Mouse (Mus musculus): Measurements from ENCODE around the gene Dsp. TPM values are rescaled to one million over a fixed set of nuclear protein-coding genes. Genes with fewer than 3 reads are reported as not detected.

Dsp gene
- polyA plus RNA-seq (2012; rRNA removed; ENCODE audit: low replicate concordance): 0.27 and 5.3 TPM in 2 replicates

GRCm38 (mm10) chr13:38151069-38151588 is at the start of gene Dsp:
Dsp (plus strand) TSS chr13:38151294.

GRCm38 (mm10) chr13:38204702-38205482 is 53.8 kb downstream of the Dsp start, which contains the start of gene Snrnp48:
Snrnp48 (plus strand) TSS chr13:38204938.

Other genes with a start within 250 kb of the Dsp start
- 8.9 and 12.7 TPM in 2 replicates for gene Ssr1, start 157.1 kb upstream of the Dsp start, polyA plus RNA-seq (2012; rRNA removed; ENCODE audit: low replicate concordance)
- 10.5 and 26.2 TPM in 2 replicates for gene Riok1, start 114.3 kb upstream of the Dsp start, polyA plus RNA-seq (2012; rRNA removed; ENCODE audit: low replicate concordance)
- 0.12 and 0.29 TPM in 2 replicates for gene Cage1, start 114.2 kb upstream of the Dsp start, polyA plus RNA-seq (2012; rRNA removed; ENCODE audit: low replicate concordance)
- 22.0 and 47.2 TPM in 2 replicates for gene Snrnp48, start 53.6 kb downstream of the Dsp start, polyA plus RNA-seq (2012; rRNA removed; ENCODE audit: low replicate concordance)
- 14.4 and 29.9 TPM in 2 replicates for gene Bmp6, start 193.8 kb downstream of the Dsp start, polyA plus RNA-seq (2012; rRNA removed; ENCODE audit: low replicate concordance)